Mouse (Mus musculus): Measurements from ENCODE around the gene Fhl3. TPM values are rescaled to one million over a fixed set of nuclear protein-coding genes. Genes with fewer than 3 reads are reported as not detected.

The Fhl3 gene
- polyA plus RNA-seq, 1 experiment from 2014 or later: 2.5 TPM

GRCm38 (mm10) chr4:124741376-124742343 is 41.2 kb downstream of the Fhl3 start, which contains the start of gene Inpp5b:
TSS of gene Inpp5b (plus strand) at chr4:124741850.
- no peaks in the 10 kb centered on the region for H3K27me3 ChIP-seq (ENCODE audit: control insufficient read depth, insufficient read depth, low read depth, low read length)
- H3K4me1 ChIP-seq (ENCODE audit: control insufficient read depth, low read depth, low read length): peaks cover 14% of the 10 kb centered on the region
- H3K4me3 ChIP-seq (ENCODE audit: low read depth, low read length): peak within 1 kb of the TSS; percentile 67
- H3K9me3 ChIP-seq (replicated peaks; ENCODE audit: control insufficient read depth, low read length): no peaks in the 10 kb centered on the region
- peak within 1 kb of the TSS; percentile 67 for H3K4me2 ChIP-seq (ENCODE audit: low read depth, low read length)
- peak within 1 kb of the TSS; percentile 60 for H3K9ac ChIP-seq (ENCODE audit: low read depth, low read length)
- H3K27ac ChIP-seq (ENCODE audit: low read length): 0 out of 2 replicates have a peak within 1 kb of the TSS, but pooled peaks have one; percentile 14
- H3K36me3 ChIP-seq (ENCODE audit: control insufficient read depth, insufficient read depth): no peaks in the 10 kb centered on the region
- peak; percentile 84 for ATAC-seq (ENCODE audit: low read depth)
- 10% methylated on average over 25 of the region's 25 CpGs for WGBS (ENCODE audit: insufficient replicate concordance)

- WGBS (ENCODE audit: insufficient replicate concordance): 77% methylated on average over 11 of the region's 11 CpGs
- H3K4me1 ChIP-seq (ENCODE audit: control insufficient read depth, low read depth, low read length): peaks cover 14% of the 10 kb centered on the region
- no peak overlapping the region for H3K27ac ChIP-seq (ENCODE audit: low read length)
- H3K36me3 ChIP-seq (ENCODE audit: control insufficient read depth, insufficient read depth): no peaks in the 10 kb centered on the region
- H3K4me2 ChIP-seq (ENCODE audit: low read depth, low read length): no peak overlapping the region
- no peaks in the 10 kb centered on the region for H3K9me3 ChIP-seq (replicated peaks; ENCODE audit: control insufficient read depth, low read length)
- H3K27me3 ChIP-seq (ENCODE audit: control insufficient read depth, insufficient read depth, low read depth, low read length): no peaks in the 10 kb centered on the region
- ATAC-seq (ENCODE audit: low read depth): no peak
- H3K9ac ChIP-seq (ENCODE audit: low read depth, low read length): no peak overlapping the region
- H3K4me3 ChIP-seq (ENCODE audit: low read depth, low read length): no peak overlapping the region
These were observed 42.3 kb downstream of the Fhl3 start for GRCm38 (mm10) chr4:124742839-124743238.

- H3K27ac ChIP-seq (ENCODE audit: low read length): no peak overlapping the region
- H3K36me3 ChIP-seq (ENCODE audit: control insufficient read depth, insufficient read depth): no peaks in the 10 kb centered on the region
- H3K9ac ChIP-seq (ENCODE audit: low read depth, low read length): no peak overlapping the region
- H3K9me3 ChIP-seq (replicated peaks; ENCODE audit: control insufficient read depth, low read length): no peaks in the 10 kb centered on the region
- ATAC-seq (ENCODE audit: low read depth): no peak
- H3K4me2 ChIP-seq (ENCODE audit: low read depth, low read length): no peak overlapping the region
- WGBS (ENCODE audit: insufficient replicate concordance): 63% methylated on average over 7 of the region's 7 CpGs
- H3K27me3 ChIP-seq (ENCODE audit: control insufficient read depth, insufficient read depth, low read depth, low read length): no peaks in the 10 kb centered on the region
- H3K4me3 ChIP-seq (ENCODE audit: low read depth, low read length): no peak overlapping the region
- H3K4me1 ChIP-seq (ENCODE audit: control insufficient read depth, low read depth, low read length): peaks cover 18% of the 10 kb centered on the region
These were observed 46.1 kb downstream of the Fhl3 start for GRCm38 (mm10) chr4:124746577-124746976.

GRCm38 (mm10) chr4:124747851-124748250 is 47.4 kb downstream of the Fhl3 start:
- H3K4me1 ChIP-seq (ENCODE audit: control insufficient read depth, low read depth, low read length): peaks cover 19% of the 10 kb centered on the region
- no peak overlapping the region for H3K9ac ChIP-seq (ENCODE audit: low read depth, low read length)
- H3K27ac ChIP-seq (ENCODE audit: low read length): peak overlapping the region; percentile 39; the same call in 1 of the 2 replicates
- no peaks in the 10 kb centered on the region for H3K9me3 ChIP-seq (replicated peaks; ENCODE audit: control insufficient read depth, low read length)
- H3K36me3 ChIP-seq (ENCODE audit: control insufficient read depth, insufficient read depth): no peaks in the 10 kb centered on the region
- no peak for ATAC-seq (ENCODE audit: low read depth)
- H3K27me3 ChIP-seq (ENCODE audit: control insufficient read depth, insufficient read depth, low read depth, low read length): no peaks in the 10 kb centered on the region
- no peak overlapping the region for H3K4me2 ChIP-seq (ENCODE audit: low read depth, low read length)
- H3K4me3 ChIP-seq (ENCODE audit: low read depth, low read length): no peak overlapping the region
- WGBS (ENCODE audit: insufficient replicate concordance): 51% methylated on average over 4 of the region's 4 CpGs

GRCm38 (mm10) chr4:124751300-124752250 is 51.1 kb downstream of the Fhl3 start:
- Histone ChIP-seq H3K27me3 (ENCODE audit: control insufficient read depth, insufficient read depth, low read depth, low read length) (no peaks in the 10 kb centered on the region), H3K27ac (ENCODE audit: low read length) (peak overlapping the region; percentile 92), H3K36me3 (ENCODE audit: control insufficient read depth, insufficient read depth) (no peaks in the 10 kb centered on the region), H3K4me2 (ENCODE audit: low read depth, low read length) (peak overlapping the region; percentile 89), H3K4me1 (ENCODE audit: control insufficient read depth, low read depth, low read length) (peaks cover 49% of the 10 kb centered on the region), H3K9me3 (replicated peaks; ENCODE audit: control insufficient read depth, low read length) (no peaks in the 10 kb centered on the region), H3K4me3 (ENCODE audit: low read depth, low read length) (peak overlapping the region; percentile 95), H3K9ac (ENCODE audit: low read depth, low read length) (peak overlapping the region; percentile 94)
- peak; percentile 97 for ATAC-seq (ENCODE audit: low read depth)
- under 1% methylated on average over 75 of the region's 75 CpGs for WGBS (ENCODE audit: insufficient replicate concordance)

- no peaks in the 10 kb centered on the region for H3K27me3 ChIP-seq (ENCODE audit: control insufficient read depth, insufficient read depth, low read depth, low read length)
- H3K4me3 ChIP-seq (ENCODE audit: low read depth, low read length): peak overlapping the region; percentile 95
- peak overlapping the region; percentile 92 for H3K27ac ChIP-seq (ENCODE audit: low read length)
- peak; percentile 64 for ATAC-seq (ENCODE audit: low read depth)
- no peaks in the 10 kb centered on the region for H3K9me3 ChIP-seq (replicated peaks; ENCODE audit: control insufficient read depth, low read length)
- H3K4me2 ChIP-seq (ENCODE audit: low read depth, low read length): peak overlapping the region; percentile 86
- peak overlapping the region; percentile 94 for H3K9ac ChIP-seq (ENCODE audit: low read depth, low read length)
- no peaks in the 10 kb centered on the region for H3K36me3 ChIP-seq (ENCODE audit: control insufficient read depth, insufficient read depth)
- 2% methylated on average over 15 of the region's 15 CpGs for WGBS (ENCODE audit: insufficient replicate concordance)
- peaks cover 49% of the 10 kb centered on the region for H3K4me1 ChIP-seq (ENCODE audit: control insufficient read depth, low read depth, low read length)
These were observed 52.0 kb downstream of the Fhl3 start for GRCm38 (mm10) chr4:124752281-124753199.

- Histone ChIP-seq H3K27me3 (ENCODE audit: control insufficient read depth, insufficient read depth, low read depth, low read length) (no peaks in the 10 kb centered on the region), H3K9me3 (replicated peaks; ENCODE audit: control insufficient read depth, low read length) (no peaks in the 10 kb centered on the region), H3K9ac (ENCODE audit: low read depth, low read length) (peak overlapping the region; percentile 30; the same call in 1 of the 2 replicates), H3K4me3 (ENCODE audit: low read depth, low read length) (no peak overlapping the region), H3K4me1 (ENCODE audit: control insufficient read depth, low read depth, low read length) (peaks cover 55% of the 10 kb centered on the region), H3K27ac (ENCODE audit: low read length) (peak overlapping the region; percentile 45), H3K36me3 (ENCODE audit: control insufficient read depth, insufficient read depth) (peaks cover 3% of the 10 kb centered on the region; the same call in 1 of the 2 replicates), H3K4me2 (ENCODE audit: low read depth, low read length) (no peak overlapping the region)
- 28% methylated on average over 7 of the region's 7 CpGs for WGBS (ENCODE audit: insufficient replicate concordance)
- no peak for ATAC-seq (ENCODE audit: low read depth)
These were observed 55.0 kb downstream of the Fhl3 start for GRCm38 (mm10) chr4:124755526-124755925.
